ENCODE assay signal across 8 mouse cellular contexts in the genomic region with DNA sequence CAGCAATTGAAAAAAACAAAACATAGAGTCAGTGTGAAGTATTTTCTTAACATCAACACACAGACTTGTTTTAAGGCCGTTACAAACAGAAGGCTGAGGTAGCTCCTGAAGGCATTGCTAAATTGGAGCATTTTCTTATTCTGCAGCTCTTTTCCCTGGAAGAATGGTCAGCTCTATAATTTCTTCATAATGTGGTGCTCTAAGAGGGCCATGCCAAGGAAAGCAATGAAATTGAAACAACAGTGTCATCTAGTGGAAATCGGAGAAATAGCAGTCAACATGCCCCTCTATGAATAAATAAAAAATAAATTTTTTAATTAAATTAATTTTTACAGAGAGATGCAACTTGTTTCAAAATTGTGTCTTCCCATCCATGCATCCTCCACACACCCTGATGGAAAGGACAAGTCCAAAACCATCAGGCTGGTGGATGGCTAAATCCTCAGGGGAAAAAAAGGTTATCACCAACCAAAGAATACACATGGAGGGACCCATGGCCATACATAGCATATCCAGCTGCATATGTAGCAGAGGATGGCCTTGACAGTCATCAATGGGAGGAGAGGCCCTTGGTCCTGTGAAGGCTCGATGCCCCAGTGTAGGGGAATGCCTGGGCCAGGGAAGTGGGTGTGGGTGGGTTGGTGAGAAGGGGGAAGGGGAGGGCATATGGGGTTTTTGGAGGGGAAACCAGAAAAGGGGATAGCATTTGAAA.
DNase-seq lines count a peak whose midpoint lies in the region; ATAC-seq and TF ChIP-seq lines count a peak whose summit lies in the region.

No protein-coding gene starts in this region.

- ATAC-seq in kidney, embryonic 16.5 days (ENCODE audit: low FRiP score, low TSS enrichment) = 0 out of 2 replicates have a peak, but pooled peaks have one; percentile 15

- H3K4me3 ChIP-seq in kidney, embryonic 16.5 days (ENCODE audit: low read length) = no peak overlapping the region
- no peak overlapping the region for H3K4me3 ChIP-seq in ES-E14 (ENCODE audit: insufficient read depth in 1 of 2, low read depth in 1 of 2, low read length in 2 of 2, poor library complexity in 1 of 2, severe bottlenecking in 1 of 2)

- H3K9ac ChIP-seq in kidney, embryonic 16.5 days (replicated peaks; ENCODE audit: low read length) = no peak overlapping the region
- H3K9ac ChIP-seq in ES-E14 (ENCODE audit: insufficient read depth, low read depth, low read length, poor library complexity, severe bottlenecking) = no peak overlapping the region

- H3K4me1 ChIP-seq in kidney, embryonic 16.5 days (ENCODE audit: insufficient read depth, low read length) = no peaks in the 10 kb centered on the region
- H3K4me1 ChIP-seq in ES-E14 (ENCODE audit: control insufficient read depth in 2 of 2, insufficient read depth in 2 of 2, low read length in 2 of 2, poor library complexity in 1 of 2) = no peaks in the 10 kb centered on the region

- no peaks in the 10 kb centered on the region for H3K9me3 ChIP-seq in kidney, embryonic 16.5 days (ENCODE audit: low read length)
- H3K9me3 ChIP-seq in ES-E14 (ENCODE audit: control insufficient read depth, insufficient read depth, low read depth, low read length) = no peaks in the 10 kb centered on the region

- no peak for DNase-seq in kidney, postnatal 10 days
- DNase-seq in ES-E14 (ENCODE audit: low read depth, low spot score) = no peak
- DNase-seq in embryo, embryonic 11 days = peak; percentile 54
- peak; percentile 41 for DNase-seq in mesoderm, embryonic 11.5 days (ENCODE audit: low read depth, low spot score)
- no peak for DNase-seq in right cerebral cortex, postnatal 25 days
- no peak for DNase-seq in adrenal gland, postnatal 14 days
- DNase-seq in T-cell, adult 2 months (ENCODE audit: low spot score) = no peak

- H3K4me2 ChIP-seq in kidney, embryonic 16.5 days (replicated peaks; ENCODE audit: low read depth, low read length) = no peak overlapping the region

- H3K27ac ChIP-seq in kidney, embryonic 16.5 days (ENCODE audit: low read length) = no peak overlapping the region
- no peak overlapping the region for H3K27ac ChIP-seq in ES-E14 (ENCODE audit: insufficient read depth, low read depth, low read length, poor library complexity, severe bottlenecking)

- in situ Hi-C loops in ES-E14 (cut with MboI; ENCODE audit: low sequenced_read_pairs in 2 of 2, unreplicated experiment in 2 of 2) = no loop called here

- H3K27me3 ChIP-seq in kidney, embryonic 16.5 days (ENCODE audit: insufficient read depth, low read length) = no peaks in the 10 kb centered on the region

- no peaks in the 10 kb centered on the region for H3K36me3 ChIP-seq in kidney, embryonic 16.5 days (ENCODE audit: insufficient read depth, low read length)
- no peaks in the 10 kb centered on the region for H3K36me3 ChIP-seq in ES-E14 (ENCODE audit: control insufficient read depth, insufficient read depth, low read length, poor library complexity, severe bottlenecking)

- 42% methylated on average over 3 of the region's 3 CpGs for WGBS in kidney, embryonic 16.5 days

TF ChIP-seq in ES-E14, 5 proteins besides CTCF, POLR2A, EP300 and RAD21:
- TF ChIP-seq HCFC1 (IDR thresholded peaks at IDR 0.05; ENCODE audit: borderline replicate concordance, insufficient read depth, low read length) = no peak
- TF ChIP-seq MAFK (IDR thresholded peaks at IDR 0.05; ENCODE audit: insufficient read depth, low read depth, low read length) = no peak
- peak; percentile 28; the same call in 1 of the 2 replicates for TF ChIP-seq ZC3H11A (IDR thresholded peaks at IDR 0.05; ENCODE audit: borderline replicate concordance, low read depth, low read length)
- no peak for TF ChIP-seq CHD2 (IDR thresholded peaks at IDR 0.05; ENCODE audit: low read depth, low read length)
- no peak for TF ChIP-seq ZNF384 (IDR thresholded peaks at IDR 0.05; ENCODE audit: low read depth, low read length)

Comparison
In these comparisons a context has a peak if more than half of its experiments do, and no peak if none do; other contexts are left out.
1. DNase-seq: peak in embryo, embryonic 11 days (single experiment) and mesoderm, embryonic 11.5 days (single experiment); none in kidney, postnatal 10 days (single experiment), ES-E14 (single experiment), right cerebral cortex, postnatal 25 days (single experiment), adrenal gland, postnatal 14 days (single experiment) and T-cell, adult 2 months (single experiment).